Mouse (Mus musculus) cerebellum, adult (tissue): ENCODE data around the gene Rpl14.
A peak's percentile ranks its signal among the peaks of the same experiment; 100 is the strongest.

ENCODE experiments used
- ATAC-seq: cut with Nextera tagmentation; 2 replicates; pipeline ENCODE4 v1.9.2; 2017; ENCODE audit warnings: mild to moderate bottlenecking, moderate library complexity, mixed read lengths; ENCODE audit not compliant: insufficient number of reproducible peaks, low FRiP score, low TSS enrichment

Gene Rpl14

DNA sequence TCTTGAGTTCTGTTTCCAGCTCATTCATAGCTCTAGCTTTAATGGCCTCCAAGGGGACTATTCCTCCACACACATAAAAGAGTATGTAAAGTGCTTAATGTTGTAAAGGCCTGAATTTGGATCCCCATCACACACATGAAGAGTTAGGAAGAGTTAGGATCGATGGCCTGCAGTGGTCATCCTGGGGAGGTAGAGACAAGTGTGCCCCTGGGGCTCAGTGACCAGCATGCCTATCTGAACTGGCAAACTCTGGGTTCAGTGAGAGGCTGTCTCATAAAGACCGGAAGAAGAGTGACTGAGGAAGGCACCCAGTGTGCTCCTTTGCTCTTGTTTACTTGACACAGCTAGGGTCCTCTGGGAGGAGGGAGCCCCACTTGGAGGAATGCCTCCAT is 914 bp upstream of the Rpl14 start:
- no peak for ATAC-seq

DNA sequence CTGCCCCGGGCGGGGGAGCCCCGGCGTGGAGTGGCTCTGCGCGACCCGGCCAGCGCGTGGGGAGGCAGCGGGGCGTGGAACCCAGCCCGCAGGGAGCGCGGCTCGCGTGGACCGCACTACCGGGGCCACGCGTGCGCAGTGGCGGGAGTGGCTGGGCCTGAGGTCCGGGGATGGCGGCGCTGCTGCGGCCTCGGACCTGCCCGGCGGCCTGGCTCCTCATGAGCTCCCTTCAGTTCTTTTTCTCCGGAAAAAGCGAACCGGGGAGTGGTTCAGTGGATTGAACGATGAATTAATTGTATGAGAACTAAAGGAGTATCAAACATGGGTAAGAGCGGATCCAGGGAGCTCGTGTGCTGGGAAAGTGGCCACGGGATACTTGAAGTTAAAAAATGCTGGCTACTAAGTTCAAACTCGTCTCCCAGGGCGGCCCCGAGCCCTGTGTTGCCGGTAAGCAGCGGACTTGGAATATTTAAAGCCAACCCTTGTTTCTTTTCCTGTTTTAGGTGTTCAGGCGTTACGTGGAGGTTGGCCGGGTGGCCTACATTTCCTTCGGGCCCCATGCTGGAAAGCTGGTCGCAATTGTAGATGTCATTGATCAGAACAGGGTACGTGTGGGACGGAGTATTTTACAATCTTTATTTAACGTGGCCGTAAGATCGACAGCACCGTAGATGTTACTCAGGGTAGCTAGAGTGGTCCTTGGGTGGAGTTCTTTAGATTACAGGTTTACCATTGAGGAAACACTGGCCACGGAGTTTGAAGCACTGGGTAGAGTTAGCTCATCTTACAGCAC is 545 bp downstream of the Rpl14 start:
- ATAC-seq = peak; percentile 75

DNA sequence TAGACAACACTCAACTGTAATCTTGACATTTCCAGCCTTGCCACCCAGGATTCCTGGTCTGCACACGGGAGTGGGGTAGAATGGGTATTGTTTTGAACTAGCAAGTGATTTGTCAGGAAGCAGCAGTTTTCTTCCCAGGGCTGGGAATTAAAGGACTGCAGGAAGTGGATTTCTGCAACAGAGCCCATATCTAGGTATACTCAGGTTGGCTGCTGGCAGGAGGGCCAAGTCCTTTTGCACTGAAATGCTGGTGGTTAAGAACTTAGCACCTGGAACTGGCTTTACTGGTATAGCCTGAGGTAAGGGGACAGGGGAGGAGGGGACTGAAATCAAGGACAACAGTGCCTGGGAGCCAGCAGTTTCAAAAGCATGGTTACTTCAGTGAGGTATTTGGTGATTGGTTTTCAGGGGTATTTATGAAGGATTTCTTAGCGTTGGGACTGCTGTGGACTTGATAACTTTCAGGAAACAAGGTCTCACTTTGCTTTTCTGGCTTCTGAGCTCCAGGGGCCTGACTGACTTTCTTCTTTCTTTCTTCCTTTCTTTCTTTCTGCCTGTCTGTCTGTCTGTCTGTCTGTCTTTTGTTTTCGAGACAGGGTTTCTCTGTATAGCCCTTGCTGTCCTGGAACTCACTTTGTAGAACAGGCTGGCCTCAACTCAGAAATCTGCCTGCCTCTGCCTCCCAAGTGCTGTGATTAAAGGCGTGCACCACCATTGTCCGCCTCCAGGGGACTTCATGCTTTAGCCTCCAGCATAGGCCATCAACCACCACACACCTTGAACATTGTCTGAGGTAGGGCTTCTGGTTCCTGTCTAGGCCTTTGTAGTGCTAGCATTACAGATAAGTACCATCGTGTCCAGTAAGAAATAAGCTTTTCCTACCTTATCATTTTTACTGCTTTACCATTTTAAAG is 4.8 kb downstream of the Rpl14 start:
- no peak for ATAC-seq

DNA sequence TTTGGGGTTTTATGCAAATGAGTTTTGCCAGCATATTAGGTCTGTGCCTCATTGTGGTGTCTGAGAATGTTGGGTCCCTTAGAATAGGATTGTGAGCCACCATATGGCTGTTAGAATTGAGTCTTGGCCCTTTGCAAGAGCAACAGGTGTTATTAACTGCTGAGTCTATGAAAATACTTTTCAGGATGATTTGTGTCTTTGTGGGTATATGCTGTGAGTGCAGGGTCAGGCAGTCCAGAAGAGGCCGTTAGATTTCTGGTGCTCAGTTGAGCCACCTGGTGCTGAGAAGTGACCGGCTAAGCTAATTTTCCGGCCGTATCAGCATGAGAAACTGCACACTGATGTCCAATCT is 5.4 kb downstream of the Rpl14 start:
- ATAC-seq = no peak

DNA sequence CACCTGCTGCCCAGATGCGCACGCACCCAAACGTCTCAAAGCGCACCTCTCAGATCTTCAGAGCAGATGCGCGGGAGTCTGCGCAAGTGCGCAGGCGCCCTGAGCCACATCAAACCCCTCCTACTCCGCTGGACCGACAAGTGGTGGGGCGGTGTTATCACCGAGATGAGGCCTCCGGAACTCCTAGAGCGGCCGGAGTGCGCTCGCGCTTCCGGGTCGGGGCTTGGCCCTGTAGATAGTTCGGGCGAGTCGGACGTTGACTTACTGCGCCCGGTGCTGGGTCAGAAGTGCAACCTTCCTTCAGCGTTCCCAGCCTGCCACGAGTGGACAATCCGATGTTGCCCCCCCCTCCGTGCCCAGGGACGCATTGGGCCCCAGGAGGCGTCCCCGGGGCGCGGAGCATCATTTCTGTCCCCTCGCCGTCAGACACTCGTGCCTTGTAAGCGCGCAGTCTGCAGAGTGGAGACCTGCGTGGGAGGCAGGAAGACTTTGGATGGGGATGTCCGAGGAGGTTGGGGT is 5.9 kb downstream of the Rpl14 start:
- ATAC-seq = peak; percentile 94

DNA sequence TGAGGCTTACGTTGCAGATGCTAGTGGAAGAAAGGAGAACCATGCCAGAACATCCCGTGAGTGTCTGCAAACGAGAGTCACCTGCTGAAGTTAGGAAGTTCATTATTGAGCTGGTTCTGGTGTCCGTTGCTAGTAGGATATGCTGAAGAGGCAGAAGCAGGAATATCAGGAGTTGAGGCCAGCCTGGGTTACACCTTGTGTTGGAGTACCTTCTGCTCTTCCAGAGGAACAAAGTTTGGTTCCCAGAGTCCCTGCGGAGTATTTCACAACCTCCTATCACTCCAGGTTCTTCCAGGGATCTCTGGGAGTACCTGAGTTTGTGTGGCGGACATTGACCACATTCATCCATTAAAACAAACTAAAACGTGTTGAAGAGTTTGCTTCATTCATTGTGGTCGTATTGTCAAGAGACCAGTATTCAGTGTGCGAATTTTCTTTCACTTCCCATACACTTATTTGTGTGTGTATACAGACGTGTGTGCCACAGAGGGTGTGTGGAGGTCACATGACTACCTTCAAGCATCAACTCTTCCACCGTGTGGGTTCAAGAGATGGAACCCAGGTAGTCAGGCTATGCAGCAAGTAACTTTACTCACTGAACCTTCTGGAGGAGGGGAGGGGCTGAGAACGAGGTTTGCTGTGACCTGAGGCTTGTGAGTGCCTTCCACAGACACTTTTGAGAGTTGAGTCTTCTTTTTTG is 6.6 kb downstream of the Rpl14 start:
- ATAC-seq = no peak

DNA sequence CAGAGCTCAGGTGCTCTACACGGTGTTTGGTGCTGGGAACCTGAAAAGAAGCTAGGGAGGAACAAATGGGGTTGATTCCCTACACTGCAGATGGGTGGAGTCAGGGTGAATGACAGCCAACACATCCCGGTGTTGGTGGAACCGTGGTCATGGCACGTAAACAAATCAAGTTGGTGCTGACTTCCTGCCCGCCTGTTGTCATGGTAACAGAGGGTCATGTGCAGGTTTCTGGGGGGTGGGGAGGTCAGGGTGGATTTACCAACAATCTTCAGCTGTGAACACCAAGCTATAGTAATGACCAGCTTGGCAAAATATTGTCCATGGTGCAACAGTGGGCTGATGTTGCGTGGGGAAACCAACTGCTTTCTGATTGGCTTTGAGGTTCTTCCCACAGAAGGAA is 7.5 kb downstream of the Rpl14 start:
- ATAC-seq = no peak

DNA sequence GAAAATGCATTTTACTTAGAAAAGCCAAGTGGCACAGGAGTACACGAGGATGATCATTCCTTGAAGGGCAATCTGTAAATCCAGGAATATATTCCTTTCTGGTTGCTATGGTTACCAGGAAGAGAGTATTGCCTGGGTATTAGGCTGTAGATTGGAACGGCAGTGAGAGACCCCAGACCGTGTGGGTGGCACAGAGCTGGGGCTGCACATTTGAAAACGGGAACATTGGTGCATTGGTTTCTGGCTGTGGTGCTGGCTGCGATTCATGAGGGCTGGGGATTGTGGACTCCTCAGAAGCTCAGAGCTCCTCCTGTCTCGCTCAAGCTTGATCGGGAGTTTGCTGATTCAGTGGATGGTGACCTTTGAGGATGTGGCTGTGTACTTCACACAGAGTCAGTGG is 8.6 kb downstream of the Rpl14 start:
- ATAC-seq = no peak

DNA sequence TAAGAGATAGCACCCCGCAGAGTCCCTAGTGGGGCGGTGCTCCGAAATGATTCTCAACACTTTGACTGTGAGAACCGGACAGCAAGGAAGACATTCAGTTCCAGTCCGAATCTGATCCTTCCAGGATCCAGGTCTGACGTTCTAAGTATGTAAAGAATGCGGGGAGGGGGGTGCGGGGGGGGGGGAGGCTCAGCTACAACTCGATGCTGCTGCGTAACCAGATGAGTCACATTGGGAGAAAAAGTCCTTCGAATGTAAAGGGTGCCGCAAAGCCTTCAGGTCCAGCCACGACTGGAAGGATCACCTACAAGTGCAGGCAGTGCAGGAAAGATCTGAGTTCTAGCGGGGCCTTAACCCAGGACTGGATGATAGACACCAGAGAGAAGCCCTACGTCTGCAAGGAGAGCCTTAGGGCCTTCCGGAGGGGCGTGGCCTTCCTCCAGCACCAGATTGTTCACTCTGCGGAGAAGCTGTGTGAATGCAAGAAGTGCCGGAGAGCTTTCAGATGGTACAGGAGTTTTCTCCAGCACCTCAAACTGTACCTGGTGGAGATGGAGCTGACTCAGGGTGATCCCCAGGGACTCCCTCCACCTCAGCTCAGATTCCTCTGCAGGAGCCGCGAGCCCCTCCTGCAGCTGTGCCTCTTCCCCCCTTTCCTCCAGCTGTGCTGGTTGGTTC is 10.8 kb downstream of the Rpl14 start:
- no peak for ATAC-seq

DNA sequence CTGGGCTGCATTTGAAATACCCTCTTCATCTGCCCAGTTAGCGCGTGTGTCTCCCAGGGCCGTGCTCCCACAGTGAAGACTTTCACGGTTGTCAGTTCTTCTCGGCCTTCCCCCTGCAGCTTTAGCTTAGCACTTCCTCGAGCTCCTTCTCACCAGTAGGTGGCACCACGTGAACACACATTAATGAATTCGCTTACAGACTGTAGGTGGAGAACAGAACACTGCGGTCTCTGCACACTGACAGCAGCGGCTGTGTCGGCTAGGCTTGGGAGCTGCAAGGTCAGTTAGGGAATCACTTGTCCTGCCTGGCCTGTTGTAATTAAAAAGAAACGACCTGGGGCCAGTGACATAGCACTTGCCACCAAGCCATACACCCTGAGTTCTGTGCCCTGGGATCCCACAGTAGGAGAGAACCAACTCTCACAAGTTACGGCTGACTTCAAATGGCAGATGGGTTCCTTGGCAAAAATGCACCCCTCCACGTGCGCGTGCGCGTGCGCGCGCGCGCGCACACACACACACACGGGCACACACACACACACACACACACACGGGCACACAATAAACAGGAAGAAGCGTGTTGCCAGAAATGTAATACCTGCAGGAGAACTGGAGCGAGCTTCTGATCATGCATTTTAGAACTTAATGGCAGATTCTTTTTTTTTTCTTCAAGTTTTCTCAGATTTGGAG is 11.5 kb downstream of the Rpl14 start:
- ATAC-seq = peak; percentile 82

DNA sequence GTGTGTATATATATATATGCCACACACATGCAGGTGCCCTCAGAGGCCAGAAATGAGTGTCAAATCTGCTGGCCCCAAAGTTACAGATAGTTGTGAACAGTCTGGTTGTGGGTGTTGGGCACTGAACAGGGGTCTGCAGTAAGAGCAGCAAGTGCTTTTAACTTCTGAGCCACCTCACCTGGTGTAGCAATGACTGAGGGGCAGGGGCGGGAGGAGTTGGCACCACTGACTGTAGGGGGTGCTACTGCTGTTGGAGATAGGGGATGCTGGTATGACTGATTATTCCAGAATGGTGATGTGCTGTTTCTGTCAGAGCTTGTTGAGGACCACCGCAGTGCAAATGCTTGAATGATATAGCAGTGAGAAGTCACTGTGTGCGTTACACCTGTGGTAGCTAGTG is 12.1 kb downstream of the Rpl14 start:
- ATAC-seq = no peak

DNA sequence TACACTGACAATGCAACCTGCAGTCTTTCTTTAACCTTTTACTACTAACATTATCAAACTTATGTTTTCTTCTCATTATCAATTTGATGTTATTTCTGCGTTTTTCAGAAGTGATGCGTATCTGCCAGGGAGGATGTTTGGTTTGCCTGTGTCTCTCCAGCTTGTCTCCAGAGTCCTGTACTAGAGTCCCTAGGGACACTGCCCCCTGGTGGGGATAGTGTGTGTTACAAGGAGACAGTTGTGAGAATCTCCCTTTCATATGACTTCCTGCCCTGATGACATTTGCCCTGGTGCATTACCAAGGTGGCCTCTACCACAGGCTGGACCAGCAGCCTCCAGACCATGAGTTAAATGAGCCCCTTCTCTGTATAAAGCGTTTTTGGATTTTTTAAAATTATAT is 15.3 kb downstream of the Rpl14 start:
- no peak for ATAC-seq

DNA sequence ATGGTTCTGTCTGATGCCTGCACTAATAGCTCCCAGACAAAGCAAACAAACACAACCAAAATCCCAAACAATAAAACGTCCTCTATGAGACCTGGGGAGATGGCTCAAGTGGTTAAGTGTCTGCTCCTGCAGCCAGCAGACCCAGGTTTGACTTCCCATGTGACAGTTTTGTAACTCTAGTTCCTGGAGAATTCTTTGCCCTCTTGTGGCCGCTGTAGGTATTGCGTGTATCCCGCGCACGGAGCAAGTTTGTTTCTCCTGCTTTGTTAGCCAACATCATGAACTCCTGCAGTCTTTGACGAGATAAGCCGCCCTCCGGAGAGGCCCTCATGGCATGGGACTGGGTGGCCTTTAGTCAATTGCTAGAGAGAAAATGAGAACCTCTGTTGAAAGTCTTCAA is 20.2 kb downstream of the Rpl14 start:
- ATAC-seq = no peak; the same call in 1 of the 2 replicates

DNA sequence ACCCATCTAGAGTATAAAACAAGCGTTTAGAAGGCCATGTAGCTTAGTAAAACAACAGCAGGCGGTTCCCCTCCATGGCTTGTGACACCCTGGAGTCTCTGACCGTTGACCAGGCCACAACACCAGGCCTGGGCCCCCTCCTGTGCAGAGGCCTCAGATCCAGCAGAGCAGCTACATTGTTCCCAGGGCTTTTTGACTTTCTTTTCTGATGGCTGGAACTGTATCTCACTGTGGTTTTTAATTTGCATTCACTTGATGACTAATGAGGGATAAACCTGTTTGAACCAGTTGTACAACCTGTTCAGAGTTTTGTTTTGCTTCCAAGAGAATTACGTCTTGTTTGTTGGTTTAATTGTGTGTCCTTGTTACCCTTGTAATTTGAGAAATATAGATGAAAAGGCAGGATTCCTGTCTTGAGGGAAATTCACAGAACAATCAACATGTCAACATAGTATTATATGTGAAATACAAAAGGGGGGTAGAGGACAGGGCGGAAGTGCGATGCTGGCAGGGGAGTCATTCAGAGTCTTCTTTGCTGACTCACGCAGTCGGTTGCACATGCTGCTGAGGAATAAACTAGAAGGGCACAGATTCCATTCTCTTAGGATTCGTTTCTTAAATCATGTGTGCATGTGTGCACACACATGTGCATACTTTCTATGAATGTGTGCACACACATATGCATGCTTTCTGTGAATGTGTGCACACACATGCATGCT is 22.3 kb downstream of the Rpl14 start:
- ATAC-seq = no peak

DNA sequence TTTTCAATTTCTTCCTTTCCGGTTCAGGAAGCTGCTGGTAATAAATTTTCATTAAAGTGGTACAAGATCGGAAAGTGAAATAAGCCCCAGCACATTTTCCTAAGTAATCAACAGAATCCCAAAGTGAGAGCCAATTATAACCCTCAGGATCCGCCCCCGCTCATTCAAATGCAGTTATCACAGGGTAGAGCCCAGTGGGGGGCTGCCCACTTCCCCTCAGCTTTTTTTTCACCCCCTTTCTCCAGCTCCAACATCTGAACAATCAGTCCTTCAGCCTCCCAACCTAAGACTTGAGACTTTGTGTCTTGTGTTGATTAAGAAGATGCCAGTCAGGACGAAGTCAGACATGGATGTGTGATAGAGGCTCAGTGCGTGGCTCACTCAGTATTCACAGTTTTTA is 23.6 kb downstream of the Rpl14 start:
- no peak for ATAC-seq

DNA sequence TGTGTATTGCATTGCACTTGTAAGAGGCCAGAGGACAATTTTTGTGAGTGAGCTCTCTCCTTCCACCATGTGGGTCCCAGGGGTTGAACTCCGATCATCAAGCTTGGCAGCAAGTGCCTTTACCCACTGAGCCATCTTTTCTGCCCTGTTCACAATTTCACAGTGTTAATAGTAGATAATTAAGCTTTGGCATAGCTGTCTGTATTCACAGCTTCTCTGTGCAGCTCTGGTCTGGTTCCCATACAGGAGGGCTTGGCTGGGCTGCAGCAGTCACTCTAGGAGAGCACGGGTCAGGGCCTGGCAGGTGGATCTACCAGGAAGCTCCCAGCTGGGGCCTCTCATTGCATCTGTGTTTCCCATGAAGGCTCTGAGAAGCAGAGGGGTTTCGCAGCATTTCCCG is 24.1 kb downstream of the Rpl14 start:
- no peak for ATAC-seq

DNA sequence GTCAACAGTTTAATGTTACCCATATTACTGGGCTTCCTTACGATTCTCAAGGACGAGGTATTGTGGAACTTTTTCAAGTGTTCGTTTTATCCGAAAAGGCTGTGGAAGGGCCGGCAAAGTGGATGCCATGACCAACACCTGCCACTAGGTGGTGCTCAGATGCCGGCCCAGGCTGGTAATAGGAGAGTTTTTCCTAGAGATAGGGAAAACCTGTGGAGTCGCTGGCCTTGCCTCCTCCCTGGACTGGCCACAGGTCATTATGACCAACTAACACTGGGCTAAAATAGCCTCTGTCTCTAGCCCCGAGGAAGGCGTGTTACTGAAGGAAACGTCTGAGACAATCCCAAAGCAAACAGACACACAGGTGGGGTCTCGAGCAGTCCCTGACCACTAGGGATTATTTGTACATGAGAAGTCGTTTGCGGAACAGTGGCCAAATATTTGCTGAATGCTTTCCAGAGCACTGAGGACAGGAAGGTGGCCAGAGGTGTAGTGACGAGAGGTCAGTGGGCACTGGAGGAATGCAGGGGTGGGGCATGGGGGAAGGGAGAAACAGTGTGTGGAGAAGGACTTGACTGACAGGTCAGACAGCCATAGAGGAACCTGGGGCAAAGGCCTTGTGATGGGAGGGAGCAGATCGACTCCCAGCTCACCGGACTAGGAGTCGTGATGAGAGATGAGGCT is 30.4 kb downstream of the Rpl14 start:
- ATAC-seq = peak; percentile 52; the same call in 1 of the 2 replicates

DNA sequence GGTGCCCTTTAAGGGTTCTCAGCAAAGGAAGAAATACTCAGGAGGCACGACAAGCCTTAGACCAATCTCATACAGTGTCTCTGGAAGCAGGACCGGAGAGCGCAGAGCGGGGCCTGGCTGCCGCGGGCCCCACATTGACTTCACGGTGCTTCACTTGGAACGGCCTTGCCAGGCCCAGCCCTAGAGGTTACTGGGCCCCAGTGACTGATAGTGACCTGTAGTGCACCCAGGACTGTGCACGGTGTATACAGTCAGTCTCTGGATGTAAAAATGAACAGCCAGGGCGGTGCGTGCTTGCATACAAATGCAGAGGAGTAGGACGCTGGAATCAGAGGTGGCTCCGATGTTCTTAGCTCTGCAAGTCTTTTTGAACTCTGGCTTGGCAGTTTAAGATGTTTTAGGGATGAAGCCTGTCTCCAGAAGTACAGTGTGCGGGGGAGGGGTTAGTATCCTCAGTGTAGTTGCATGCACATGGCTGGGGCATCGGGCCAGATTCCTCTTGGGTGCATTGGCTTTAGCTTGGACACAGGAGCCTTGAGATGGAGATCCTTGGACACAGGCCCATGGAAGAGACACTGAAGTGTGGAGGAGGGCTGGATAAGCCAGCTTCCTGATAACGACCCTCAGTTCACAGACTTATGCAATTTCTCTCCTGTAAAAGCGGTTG is 31.1 kb downstream of the Rpl14 start:
- ATAC-seq = peak; percentile 49; the same call in 1 of the 2 replicates
